Mouse (Mus musculus) adrenal gland, adult 10 weeks (tissue): ENCODE measurements around the gene Tril. TPM values are rescaled to one million over a fixed set of nuclear protein-coding genes. Genes with fewer than 3 reads are reported as not detected.

Experiments used
- polyA plus RNA-seq: library from polyadenylated mRNA; stranded (reverse); fragments of 350-450 nt; fragmentation: Illumina TruSeq; extraction: RNeasy Lipid Tissue Mini Kit (QIAGEN cat#74804); gene quantifications from one replicate; pipeline ENCODE4 v1.2.3, GENCODE M21; 2014; ENCODE audit warnings: low read depth, low replicate concordance

Gene Tril
- polyA plus RNA-seq: 6.8 TPM

GRCm38 (mm10) chr6:53820486-53820985, at the start of gene Tril:
Gene Tril, minus strand, starts transcription at chr6:53820830.

Other genes starting within 250 kb of the Tril start
- gene Cpvl, start 157.8 kb upstream of the Tril start, polyA plus RNA-seq: not detected
- gene Chn2, start 218.7 kb upstream of the Tril start, polyA plus RNA-seq: 10.1 TPM